In genomic region chr10:25488456-25488855, GRCm38 (mm10) we compare ENCODE assay signal across 8 mouse cellular contexts. TPM values are rescaled to one million over a fixed set of nuclear protein-coding genes. Genes with fewer than 3 reads are reported as not detected.
DNase-seq lines count a peak whose midpoint lies in the region; ATAC-seq and TF ChIP-seq lines count a peak whose summit lies in the region.

No protein-coding gene starts in this region.

- intact Hi-C loops in heart, adult 2 months (cut with DNase I), result loop anchor here (1.0 to 2.0 kb wide), 2 partner anchors 128 to 220 kb away; no protein-coding TSS in a partner anchor
- intact Hi-C loops in heart, postnatal 25 days (cut with DNase I), result loop anchor here (1.0 to 10.0 kb wide), 3 partner anchors 54 to 219 kb away; no protein-coding TSS in a partner anchor

- no peaks in the 10 kb centered on the region; the same call in 1 of the 2 replicates for H3K36me3 ChIP-seq in heart, adult 2 months (ENCODE audit: control insufficient read depth, insufficient read depth, low read length)
- no peaks in the 10 kb centered on the region for H3K36me3 ChIP-seq in forebrain, embryonic 13.5 days (ENCODE audit: poor library complexity, severe bottlenecking)
- no peaks in the 10 kb centered on the region for H3K36me3 ChIP-seq in hindbrain, embryonic 15.5 days

- no peak overlapping the region for H3K27ac ChIP-seq in heart, adult 2 months
- no peak overlapping the region for H3K27ac ChIP-seq in forebrain, embryonic 13.5 days
- no peak overlapping the region for H3K27ac ChIP-seq in hindbrain, embryonic 15.5 days (replicated peaks)

- H3K79me2 ChIP-seq in heart, adult 2 months (replicated peaks; ENCODE audit: control insufficient read depth, insufficient read depth, low read length), result 0 out of 2 replicates have a peak, but pooled peaks cover 1% of the 10 kb centered on the region

- DNase-seq in heart, adult 2 months, result peak; percentile 61 to 80
- no peak for DNase-seq in heart, postnatal 25 days (ENCODE audit: low spot score)
- peak; percentile 40 for DNase-seq in c-Kit-positive CD71-negative TER-119-negative erythroid progenitor cells, embryonic 14.5 days (ENCODE audit: low read depth)
- peak; percentile 58 to 86 for DNase-seq in layer of hippocampus, postnatal 25 days (ENCODE audit: extremely low spot score in 1 of 2, low spot score in 1 of 2)
- DNase-seq in skeletal muscle tissue, adult 2 months (ENCODE audit: low read depth, low spot score), result peak; percentile 20

- H3K4me3 ChIP-seq in heart, adult 2 months, result no peak overlapping the region
- no peak overlapping the region for H3K4me3 ChIP-seq in forebrain, embryonic 13.5 days
- no peak overlapping the region for H3K4me3 ChIP-seq in hindbrain, embryonic 15.5 days

- H3K27me3 ChIP-seq in heart, adult 2 months (ENCODE audit: control insufficient read depth, insufficient read depth, low read length), result no peaks in the 10 kb centered on the region
- H3K27me3 ChIP-seq in forebrain, embryonic 13.5 days, result no peaks in the 10 kb centered on the region
- H3K27me3 ChIP-seq in hindbrain, embryonic 15.5 days, result no peaks in the 10 kb centered on the region

- H3K9me3 ChIP-seq in forebrain, embryonic 13.5 days (replicated peaks), result no peaks in the 10 kb centered on the region
- no peaks in the 10 kb centered on the region for H3K9me3 ChIP-seq in hindbrain, embryonic 15.5 days

- no peak overlapping the region for H3K4me2 ChIP-seq in forebrain, embryonic 13.5 days
- H3K4me2 ChIP-seq in hindbrain, embryonic 15.5 days, result no peak overlapping the region

- ATAC-seq in forebrain, embryonic 13.5 days, result peak; percentile 84
- ATAC-seq in hindbrain, embryonic 15.5 days (ENCODE audit: low FRiP score, low read depth), result 0 out of 2 replicates have a peak, but pooled peaks have one; percentile 65
- ATAC-seq in megakaryocyte-erythroid progenitor cell, adult 5-6 weeks (replicated peaks; ENCODE audit: low FRiP score, low TSS enrichment, poor library complexity, severe bottlenecking), result peak; percentile 89

- H3K9ac ChIP-seq in heart, adult 2 months (ENCODE audit: low read depth, low read length), result no peak overlapping the region
- no peak overlapping the region for H3K9ac ChIP-seq in forebrain, embryonic 13.5 days
- H3K9ac ChIP-seq in hindbrain, embryonic 15.5 days, result no peak overlapping the region

- TF ChIP-seq CTCF in heart, adult 2 months (IDR thresholded peaks at IDR 0.05), result peak; percentile 94

- peak; percentile 79 for TF ChIP-seq EP300 in heart, adult 2 months (IDR thresholded peaks at IDR 0.05; ENCODE audit: insufficient read depth, low read depth, low read length)

- no peak for TF ChIP-seq POLR2A in heart, adult 2 months (IDR thresholded peaks at IDR 0.05; ENCODE audit: insufficient read depth, low read depth, low read length)

- WGBS in heart, adult 2 months, result 0% methylated on average over 1 of the region's 1 CpGs
- WGBS in forebrain, embryonic 13.5 days, result 14% methylated on average over 1 of the region's 1 CpGs
- WGBS in hindbrain, embryonic 15.5 days, result 27% methylated on average over 1 of the region's 1 CpGs

- no peaks in the 10 kb centered on the region; the same call in 1 of the 2 replicates for H3K4me1 ChIP-seq in heart, adult 2 months (ENCODE audit: control insufficient read depth, insufficient read depth, low read length)
- H3K4me1 ChIP-seq in forebrain, embryonic 13.5 days, result no peaks in the 10 kb centered on the region
- no peaks in the 10 kb centered on the region for H3K4me1 ChIP-seq in hindbrain, embryonic 15.5 days (replicated peaks)

RNA-seq across cellular contexts. Expression of gene Smlr1, which starts 47.6 kb away (rescaled TPM):
- not detected for total RNA-seq in heart, adult 2 months (2021)
- polyA plus RNA-seq in heart, adult 2 months (2012; rRNA removed), result not detected in 2 replicates
- total RNA-seq in heart, postnatal 25 days (2021), result not detected
- not detected in 2 replicates for polyA plus RNA-seq in forebrain, embryonic 13.5 days (2015; fragmentation: Nextera tagmentation; extraction: Ambion mirVana)
- polyA plus RNA-seq in hindbrain, embryonic 15.5 days (2015; fragmentation: Nextera tagmentation; extraction: Ambion mirVana), result not detected in 2 replicates
- not detected for total RNA-seq in layer of hippocampus, postnatal 25 days (2021)
- not detected in 2 replicates for total RNA-seq in megakaryocyte-erythroid progenitor cell, adult 5-6 weeks (2014; fragmentation: Nextera tagmentation)
- total RNA-seq in megakaryocyte-erythroid progenitor cell, adult 5-6 weeks (2017), result not detected in 2 replicates
